Mouse (Mus musculus): ENCODE data around the gene Ccdc170. TPM values are rescaled to one million over a fixed set of nuclear protein-coding genes. Genes with fewer than 3 reads are reported as not detected.

Ccdc170 gene
- polyA plus RNA-seq (2012; rRNA removed) = 0.33 and 0.34 TPM in 2 replicates

DNA sequence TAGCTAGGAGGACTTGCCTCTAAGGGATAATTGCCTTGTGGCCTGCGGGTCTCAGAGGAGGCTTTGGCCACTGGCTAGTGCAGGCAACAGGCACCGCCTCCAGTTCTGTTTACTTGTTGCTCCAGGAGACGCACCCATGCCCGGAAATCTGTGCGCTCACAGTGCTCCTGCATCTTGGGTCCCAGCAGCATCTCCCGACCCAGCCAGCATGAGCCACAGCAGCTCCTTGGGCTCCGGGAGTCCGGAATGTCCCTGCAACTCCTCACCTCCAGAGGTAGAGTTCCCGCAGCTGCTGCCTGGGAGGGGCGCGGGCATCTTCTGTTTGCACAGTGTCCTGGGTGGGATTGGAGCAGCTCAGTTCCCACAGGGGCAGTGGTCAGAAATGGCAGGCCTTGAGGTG is at the start of gene Ccdc170:
Gene Ccdc170 (plus strand): TSS at position 148 of the 400 bp plus-strand sequence.

DNA sequence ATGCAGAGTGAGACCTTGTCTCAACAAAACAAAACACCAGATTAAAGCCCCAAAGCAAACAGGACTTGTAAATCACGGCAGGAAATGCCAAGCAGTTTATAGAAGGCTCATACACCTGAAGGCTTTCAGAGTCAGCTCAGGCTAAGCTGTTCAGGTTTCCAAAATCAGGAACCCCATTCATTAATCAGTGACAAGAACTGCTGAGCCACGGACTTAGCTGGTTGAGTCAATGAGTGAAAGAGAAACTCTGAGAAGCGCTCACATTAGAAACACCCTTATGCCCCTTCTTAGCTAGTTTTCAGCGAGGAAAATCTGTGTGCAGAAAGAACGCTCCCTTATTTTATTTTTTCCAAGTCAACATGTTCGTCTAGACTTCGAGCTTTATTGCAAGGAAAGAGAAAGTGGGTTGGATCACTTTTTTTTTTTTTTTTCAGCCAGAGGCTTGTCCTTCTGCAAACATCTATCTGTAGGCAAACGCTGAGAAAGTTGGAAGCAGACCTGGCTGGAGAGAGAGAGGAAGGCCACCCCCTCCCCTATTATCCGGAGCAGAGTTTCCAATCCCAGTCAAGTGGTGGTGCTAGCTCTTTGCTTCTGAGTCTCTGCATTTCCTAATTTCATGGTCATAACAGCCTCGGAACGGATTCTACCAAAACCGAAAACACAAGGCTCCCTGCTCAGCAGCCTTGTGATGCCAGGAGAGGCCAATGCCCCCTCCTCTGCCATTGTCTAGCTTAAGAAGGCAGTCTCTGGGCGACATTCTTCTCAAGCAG is 129.3 kb downstream of the Ccdc170 start, which contains the start of gene Esr1:
Gene Esr1 (plus strand): TSS at position 208 of the 770 bp plus-strand sequence.

Other genes with a start within 250 kb of the Ccdc170 start
- gene Akap12, start 216.1 kb upstream of the Ccdc170 start, polyA plus RNA-seq (2012; rRNA removed) = 30.7 and 47.1 TPM in 2 replicates
- gene Zbtb2, start 94.4 kb upstream of the Ccdc170 start, polyA plus RNA-seq (2012; rRNA removed) = 14.5 and 16.9 TPM in 2 replicates
- gene Rmnd1, start 50.1 kb upstream of the Ccdc170 start, polyA plus RNA-seq (2012; rRNA removed) = 63.6 and 64.0 TPM in 2 replicates
- 16.2 and 16.7 TPM in 2 replicates for gene Armt1, start 50.0 kb upstream of the Ccdc170 start, polyA plus RNA-seq (2012; rRNA removed)
- gene Esr1, start 129.1 kb downstream of the Ccdc170 start, polyA plus RNA-seq (2012; rRNA removed) = 0.10 and 0.18 TPM in 2 replicates

Data from central nervous system, embryonic 14 days (tissue).